Mouse (Mus musculus) embryo, embryonic 11 days (tissue): Measurements from ENCODE around the gene Mmp15.

ENCODE experiments used
- DNase-seq: peaks from one replicate; pipeline ENCODE4 v3.0.0-alpha.2; 2015

The Mmp15 gene

GRCm38 (mm10) chr8:95352151-95352870, at the start of gene Mmp15:
Gene Mmp15, plus strand, starts transcription at chr8:95352268.
- DNase-seq, result peak; percentile 91

- peak; percentile 55 for DNase-seq
Observed at GRCm38 (mm10) chr8:95302410-95302809, 49.7 kb upstream of the Mmp15 start.

- DNase-seq, result no peak
Observed at GRCm38 (mm10) chr8:95305526-95305925, 46.5 kb upstream of the Mmp15 start.

GRCm38 (mm10) chr8:95306431-95306830, 45.6 kb upstream of the Mmp15 start, which contains the start of gene Cngb1:
Gene Cngb1, minus strand, starts transcription at chr8:95306585.
- no peak for DNase-seq

GRCm38 (mm10) chr8:95310342-95310970, 41.6 kb upstream of the Mmp15 start, which contains the start of gene Tepp:
Gene Tepp, plus strand, starts transcription at chr8:95310566.
- DNase-seq, result no peak

GRCm38 (mm10) chr8:95312836-95313235, 39.2 kb upstream of the Mmp15 start:
- DNase-seq, result no peak

- no peak for DNase-seq
Observed at GRCm38 (mm10) chr8:95313857-95314256, 38.2 kb upstream of the Mmp15 start.

GRCm38 (mm10) chr8:95314707-95315106, 37.4 kb upstream of the Mmp15 start:
- no peak for DNase-seq

- DNase-seq, result no peak
Observed at GRCm38 (mm10) chr8:95315350-95315749, 36.7 kb upstream of the Mmp15 start.

GRCm38 (mm10) chr8:95320224-95321139, 31.6 kb upstream of the Mmp15 start:
- peak; percentile 66 for DNase-seq

- DNase-seq, result no peak
Observed at GRCm38 (mm10) chr8:95323201-95323600, 28.9 kb upstream of the Mmp15 start.

- DNase-seq, result no peak
Observed at GRCm38 (mm10) chr8:95324646-95325045, 27.4 kb upstream of the Mmp15 start.

GRCm38 (mm10) chr8:95326822-95327221, 25.2 kb upstream of the Mmp15 start:
- no peak for DNase-seq

- DNase-seq, result no peak
Observed at GRCm38 (mm10) chr8:95327866-95328465, 24.1 kb upstream of the Mmp15 start.

- no peak for DNase-seq
Observed at GRCm38 (mm10) chr8:95330367-95330766, 21.7 kb upstream of the Mmp15 start.

- peak; percentile 84 for DNase-seq
Observed at GRCm38 (mm10) chr8:95331156-95331719, 20.8 kb upstream of the Mmp15 start.

- peak; percentile 97 for DNase-seq
Observed at GRCm38 (mm10) chr8:95331720-95332436, 20.2 kb upstream of the Mmp15 start, which contains the start of the genes Zfp319 and Usb1. Gene Zfp319, minus strand, starts transcription at chr8:95331950. Gene Usb1, plus strand, starts transcription at chr8:95332284.

GRCm38 (mm10) chr8:95332437-95333199, 19.4 kb upstream of the Mmp15 start:
- DNase-seq, result no peak

GRCm38 (mm10) chr8:95335706-95336105, 16.4 kb upstream of the Mmp15 start:
- no peak for DNase-seq

GRCm38 (mm10) chr8:95336363-95336762, 15.7 kb upstream of the Mmp15 start:
- no peak for DNase-seq

GRCm38 (mm10) chr8:95341721-95342120, 10.3 kb upstream of the Mmp15 start:
- no peak for DNase-seq
